Mouse (Mus musculus): ENCODE measurements around the gene Nms. TPM values are rescaled to one million over a fixed set of nuclear protein-coding genes. Genes with fewer than 3 reads are reported as not detected.
A peak's percentile ranks its signal among the peaks of the same experiment; 100 is the strongest.

Gene Nms
- polyA plus RNA-seq, 1 experiment from 2014 or later: not detected

- Histone ChIP-seq H3K36me3 (ENCODE audit: control insufficient read depth, insufficient read depth) (no peaks in the 10 kb centered on the region), H3K4me2 (ENCODE audit: low read depth, low read length) (no peak within 1 kb of the TSS), H3K9me3 (replicated peaks; ENCODE audit: control insufficient read depth, low read length) (no peaks in the 10 kb centered on the region), H3K27me3 (ENCODE audit: control insufficient read depth, insufficient read depth, low read length) (no peaks in the 10 kb centered on the region), H3K27ac (ENCODE audit: low read length) (no peak within 1 kb of the TSS), H3K9ac (ENCODE audit: low read length) (no peak within 1 kb of the TSS), H3K4me3 (ENCODE audit: low read length) (no peak within 1 kb of the TSS), H3K4me1 (ENCODE audit: control insufficient read depth, insufficient read depth, low read length) (peaks cover 9% of the 10 kb centered on the region)
- WGBS: 84% methylated on average over 3 of the region's 3 CpGs
- no peak for ATAC-seq (replicated peaks; ENCODE audit: extremely low read depth, insufficient read depth, low FRiP score)
These were observed 46.4 kb downstream of the Nms start, which contains the start of gene Pdcl3 for GRCm38 (mm10) chr1:38985308-38985707. Pdcl3 (plus strand) TSS chr1:38985608.

- peaks cover 17% of the 10 kb centered on the region for H3K4me1 ChIP-seq (ENCODE audit: control insufficient read depth, insufficient read depth, low read length)
- peak; percentile 98 for ATAC-seq (replicated peaks; ENCODE audit: extremely low read depth, insufficient read depth, low FRiP score)
- peak overlapping the region; percentile 74 for H3K4me3 ChIP-seq (ENCODE audit: low read length)
- 5% methylated on average over 38 of the region's 38 CpGs for WGBS
- H3K9me3 ChIP-seq (replicated peaks; ENCODE audit: control insufficient read depth, low read length): no peaks in the 10 kb centered on the region
- no peaks in the 10 kb centered on the region for H3K27me3 ChIP-seq (ENCODE audit: control insufficient read depth, insufficient read depth, low read length)
- peak overlapping the region; percentile 83 for H3K27ac ChIP-seq (ENCODE audit: low read length)
- peak overlapping the region; percentile 72 for H3K4me2 ChIP-seq (ENCODE audit: low read depth, low read length)
- H3K9ac ChIP-seq (ENCODE audit: low read length): peak overlapping the region; percentile 85
- H3K36me3 ChIP-seq (ENCODE audit: control insufficient read depth, insufficient read depth): peaks cover 7% of the 10 kb centered on the region
These were observed 48.3 kb downstream of the Nms start for GRCm38 (mm10) chr1:38987080-38987864.

- Histone ChIP-seq H3K9ac (ENCODE audit: low read length) (peak overlapping the region; percentile 85), H3K27me3 (ENCODE audit: control insufficient read depth, insufficient read depth, low read length) (no peaks in the 10 kb centered on the region)
- peak; percentile 83 for ATAC-seq (replicated peaks; ENCODE audit: extremely low read depth, insufficient read depth, low FRiP score)
These were observed 48.9 kb downstream of the Nms start for GRCm38 (mm10) chr1:38987865-38988211.

GRCm38 (mm10) chr1:38988357-38988756 lies 49.4 kb downstream of the Nms start:
- Histone ChIP-seq H3K27me3 (ENCODE audit: control insufficient read depth, insufficient read depth, low read length) (no peaks in the 10 kb centered on the region), H3K9ac (ENCODE audit: low read length) (peak overlapping the region; percentile 85), H3K27ac (ENCODE audit: low read length) (peak overlapping the region; percentile 80), H3K9me3 (replicated peaks; ENCODE audit: control insufficient read depth, low read length) (no peaks in the 10 kb centered on the region), H3K4me2 (ENCODE audit: low read depth, low read length) (peak overlapping the region; percentile 93), H3K4me3 (ENCODE audit: low read length) (peak overlapping the region; percentile 74), H3K36me3 (ENCODE audit: control insufficient read depth, insufficient read depth) (peaks cover 10% of the 10 kb centered on the region), H3K4me1 (ENCODE audit: control insufficient read depth, insufficient read depth, low read length) (peaks cover 22% of the 10 kb centered on the region)
- WGBS: 12% methylated on average over 7 of the region's 7 CpGs
- no peak for ATAC-seq (replicated peaks; ENCODE audit: extremely low read depth, insufficient read depth, low FRiP score)

More at GRCm38 (mm10) chr1:38987865-38988211, 48.9 kb downstream of the Nms start:
- under 1% methylated on average over 25 of the region's 25 CpGs for WGBS
- H3K4me1 ChIP-seq (ENCODE audit: control insufficient read depth, insufficient read depth, low read length): peaks cover 22% of the 10 kb centered on the region
- H3K36me3 ChIP-seq (ENCODE audit: control insufficient read depth, insufficient read depth): peaks cover 7% of the 10 kb centered on the region
- H3K27ac ChIP-seq (ENCODE audit: low read length): peak overlapping the region; percentile 80
- peak overlapping the region; percentile 74 for H3K4me3 ChIP-seq (ENCODE audit: low read length)
- H3K9me3 ChIP-seq (replicated peaks; ENCODE audit: control insufficient read depth, low read length): no peaks in the 10 kb centered on the region
- peak overlapping the region; percentile 93 for H3K4me2 ChIP-seq (ENCODE audit: low read depth, low read length)

GRCm38 (mm10) chr1:38992365-38992764 lies 53.4 kb downstream of the Nms start:
- Histone ChIP-seq H3K36me3 (ENCODE audit: control insufficient read depth, insufficient read depth) (peaks cover 39% of the 10 kb centered on the region), H3K27me3 (ENCODE audit: control insufficient read depth, insufficient read depth, low read length) (no peaks in the 10 kb centered on the region), H3K9me3 (replicated peaks; ENCODE audit: control insufficient read depth, low read length) (no peaks in the 10 kb centered on the region), H3K27ac (ENCODE audit: low read length) (no peak overlapping the region), H3K4me3 (ENCODE audit: low read length) (no peak overlapping the region), H3K4me2 (ENCODE audit: low read depth, low read length) (no peak overlapping the region), H3K9ac (ENCODE audit: low read length) (peak overlapping the region; percentile 15), H3K4me1 (ENCODE audit: control insufficient read depth, insufficient read depth, low read length) (peaks cover 22% of the 10 kb centered on the region)
- no peak for ATAC-seq (replicated peaks; ENCODE audit: extremely low read depth, insufficient read depth, low FRiP score)
- 58% methylated on average over 3 of the region's 3 CpGs for WGBS

Other genes with a start within 250 kb of the Nms start
- gene Lonrf2, start 102.4 kb upstream of the Nms start, polyA plus RNA-seq (2015; fragmentation: Nextera tagmentation; extraction: Ambion mirVana): 0.34 and 0.74 TPM in 2 replicates
- 0.90 and 1.4 TPM in 2 replicates for gene Chst10, start 41.0 kb upstream of the Nms start, polyA plus RNA-seq (2015; fragmentation: Nextera tagmentation; extraction: Ambion mirVana)
- 125 and 156 TPM in 2 replicates for gene Pdcl3, start 46.5 kb downstream of the Nms start, polyA plus RNA-seq (2015; fragmentation: Nextera tagmentation; extraction: Ambion mirVana)

All from heart, embryonic 16.5 days (tissue).